Mouse (Mus musculus) ES-E14 (cell line): Measurements from ENCODE around the gene Gm10197. TPM values are rescaled to one million over a fixed set of nuclear protein-coding genes. Genes with fewer than 3 reads are reported as not detected.

Experiments used
- DNase-seq: peaks from one replicate; pipeline ENCODE4 v3.0.0-alpha.2; 2013; ENCODE audit warnings: low read depth, low spot score
- H3K27ac ChIP-seq: 2 replicates; pipeline ENCODE4 v1.5.1; 2012; ENCODE audit warnings: low read depth, mild to moderate bottlenecking, low read length, moderate library complexity, mixed read lengths; ENCODE audit not compliant: poor library complexity, insufficient read depth, severe bottlenecking
- H3K36me3 ChIP-seq: 2 replicates; pipeline ENCODE4 v1.6.1; 2012; ENCODE audit warnings: mild to moderate bottlenecking, low read length, moderate library complexity, mixed read lengths; ENCODE audit not compliant: control insufficient read depth, poor library complexity, insufficient read depth, severe bottlenecking
- H3K4me1 ChIP-seq, 2 experiments: fragments of 150-350 bp in 1 of 2; sonication (generic) in 1 of 2; 2 replicates each; pipeline ENCODE4 v1.6.1; 2012; ENCODE audit warnings: low read length in 2 of 2, mild to moderate bottlenecking in 1 of 2, mixed read lengths in 1 of 2; ENCODE audit not compliant: control insufficient read depth in 2 of 2, insufficient read depth in 2 of 2, poor library complexity in 1 of 2
- H3K4me3 ChIP-seq, 2 experiments: fragments of 150-350 bp in 1 of 2; sonication (generic) in 1 of 2; 2 replicates each; pipeline ENCODE4 v1.5.1; 2012; ENCODE audit warnings: low read length in 2 of 2, low read depth in 1 of 2, mild to moderate bottlenecking in 1 of 2, mixed read lengths in 1 of 2; ENCODE audit not compliant: insufficient read depth in 1 of 2, poor library complexity in 1 of 2, severe bottlenecking in 1 of 2
- H3K9ac ChIP-seq: 2 replicates; pipeline ENCODE4 v1.6.1; 2012; ENCODE audit warnings: low read depth, mild to moderate bottlenecking, low read length, mixed read lengths; ENCODE audit not compliant: poor library complexity, insufficient read depth, severe bottlenecking
- H3K9me3 ChIP-seq: fragments of 150-350 bp; sonication (generic); 2 replicates; pipeline ENCODE4 v1.6.1; 2012; ENCODE audit warnings: low read depth, mild to moderate bottlenecking, low read length; ENCODE audit not compliant: control insufficient read depth, insufficient read depth
- CHD2 ChIP-seq: IDR thresholded peaks from 2 replicates; pipeline ENCODE4 v1.6.1; 2014; ENCODE audit warnings: mild to moderate bottlenecking, low read depth, low read length, inconsistent platforms
- HCFC1 ChIP-seq: IDR thresholded peaks from 2 replicates; pipeline ENCODE4 v1.6.1; 2012; ENCODE audit warnings: low read length, inconsistent platforms, borderline replicate concordance; ENCODE audit not compliant: insufficient read depth
- MAFK ChIP-seq: IDR thresholded peaks from 2 replicates; pipeline ENCODE4 v1.6.1; 2014; ENCODE audit warnings: mild to moderate bottlenecking, low read depth, low read length, inconsistent platforms; ENCODE audit not compliant: insufficient read depth
- ZC3H11A ChIP-seq: IDR thresholded peaks from 2 replicates; pipeline ENCODE4 v1.6.1; 2012; ENCODE audit warnings: low read depth, mild to moderate bottlenecking, inconsistent platforms, low read length, borderline replicate concordance
- ZNF384 ChIP-seq: IDR thresholded peaks from 2 replicates; pipeline ENCODE4 v1.6.1; 2012; ENCODE audit warnings: low read depth, low read length, inconsistent platforms
- in situ Hi-C, 2 experiments: fragments of 600-800 bp; cut with MboI; formaldehyde crosslinking; loops; one replicate each; pipeline ENCODE4 v1.15.1; 2025; ENCODE audit warnings: low sequenced_read_pairs in 2 of 2, inconsistent platforms in 1 of 2; ENCODE audit not compliant: unreplicated experiment in 2 of 2
- total RNA-seq: library from RNA; depleted of rRNA; stranded (reverse); fragments of 300-350 nt; gene quantifications from 2 replicates; pipeline ENCODE4 v1.2.3, GENCODE M21; 2012

Gm10197 gene
- total RNA-seq, 1 experiment, result not detected

GRCm38 (mm10) chr19:53390495-53391007 lies 19.0 kb upstream of the Gm10197 start, which contains the start of gene Smndc1:
TSS of gene Smndc1 (minus strand) at chr19:53390578.
- Histone ChIP-seq H3K4me3 (peak within 1 kb of the TSS; percentile 88 to 100), H3K36me3 (peaks cover 18% of the 10 kb centered on the region), H3K4me1 (peaks cover 2 to 12% of the 10 kb centered on the region in 2 experiments; a peak in 3 of 4 replicates), H3K9ac (peak within 1 kb of the TSS; percentile 100), H3K27ac (peak within 1 kb of the TSS; percentile 95), H3K9me3 (no peaks in the 10 kb centered on the region)
- in situ Hi-C loops, result loop anchor here in 1 of 2 experiments (10.0 kb wide), 1 partner anchor 184 kb away; no protein-coding TSS in a partner anchor
- no peak for TF ChIP-seq ZNF384
- TF ChIP-seq HCFC1, result peak; percentile 85
- TF ChIP-seq ZC3H11A, result no peak
- peak; percentile 93 for TF ChIP-seq CHD2
- no peak for TF ChIP-seq MAFK
- peak; percentile 99 for DNase-seq

GRCm38 (mm10) chr19:53389851-53390431 lies 18.4 kb upstream of the Gm10197 start:
- in situ Hi-C loops, result loop anchor here in 1 of 2 experiments (10.0 kb wide), 1 partner anchor 185 kb away; no protein-coding TSS in a partner anchor
- Histone ChIP-seq H3K4me1 (peaks cover 2 to 12% of the 10 kb centered on the region in 2 experiments; a peak in 3 of 4 replicates), H3K9ac (peak overlapping the region; percentile 100), H3K27ac (peak overlapping the region; percentile 95), H3K36me3 (peaks cover 18% of the 10 kb centered on the region), H3K4me3 (peak overlapping the region; percentile 88 to 100), H3K9me3 (no peaks in the 10 kb centered on the region)
- no peak for DNase-seq
- no peak for TF ChIP-seq ZNF384
- no peak for TF ChIP-seq MAFK
- TF ChIP-seq CHD2, result no peak
- TF ChIP-seq HCFC1, result no peak
- no peak for TF ChIP-seq ZC3H11A

DNA sequence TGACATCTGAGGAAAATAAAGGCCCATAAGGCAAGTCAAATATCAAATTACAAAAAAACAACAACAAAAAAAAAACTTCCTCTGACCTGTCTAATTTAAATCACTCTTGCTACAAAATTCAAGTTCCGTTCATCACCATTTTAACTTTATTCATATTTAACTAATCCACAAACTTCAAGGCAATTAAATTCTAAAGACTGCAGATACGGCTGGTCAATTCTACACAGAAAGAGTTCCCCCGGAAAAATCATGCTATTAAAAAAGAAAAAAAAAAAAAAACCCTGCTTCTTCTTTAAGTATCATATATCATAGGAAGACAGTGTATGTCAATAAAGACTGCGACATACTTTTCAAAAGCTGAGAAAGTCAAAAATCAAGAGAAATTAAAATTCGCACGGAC lies 17.9 kb upstream of the Gm10197 start:
- Histone ChIP-seq H3K4me3 (peak overlapping the region; percentile 88 to 100), H3K9me3 (no peaks in the 10 kb centered on the region), H3K9ac (peak overlapping the region; percentile 100), H3K4me1 (peaks cover 2 to 12% of the 10 kb centered on the region in 2 experiments; a peak in 3 of 4 replicates), H3K36me3 (peaks cover 18% of the 10 kb centered on the region), H3K27ac (peak overlapping the region; percentile 95; the same call in 1 of the 2 replicates)
- DNase-seq, result no peak
- no peak for TF ChIP-seq ZNF384
- 0 out of 2 replicates have a peak, but pooled peaks have one; percentile 11 for TF ChIP-seq CHD2
- in situ Hi-C loops, result no loop called here

DNA sequence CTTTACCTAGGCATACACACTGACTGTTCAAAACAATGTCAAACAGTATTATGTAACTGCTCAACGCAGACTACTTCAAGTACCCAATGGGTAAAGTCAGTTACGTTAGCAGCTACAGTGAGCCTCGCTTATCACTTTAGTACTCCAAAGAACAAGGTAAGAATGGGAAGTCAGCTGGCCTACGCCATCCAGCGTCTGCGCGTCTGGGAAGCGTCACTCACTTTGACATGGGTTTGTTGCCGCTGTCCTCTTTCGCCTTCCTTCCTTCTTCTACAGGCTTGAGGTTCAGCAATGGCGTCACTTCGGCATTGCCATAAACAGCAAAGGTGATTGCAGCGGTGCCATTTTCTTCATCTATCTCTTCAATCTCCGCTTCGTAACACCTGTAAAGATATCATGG lies 11.8 kb upstream of the Gm10197 start:
- no peak overlapping the region for H3K4me3 ChIP-seq
- no peak overlapping the region for H3K27ac ChIP-seq
- in situ Hi-C loops, result no loop called here
- peaks cover 0 to 1% of the 10 kb centered on the region in 2 experiments; a peak in 1 of 4 replicates for H3K4me1 ChIP-seq
- peaks cover 46% of the 10 kb centered on the region for H3K36me3 ChIP-seq
- DNase-seq, result no peak
- no peak overlapping the region for H3K9ac ChIP-seq
- no peaks in the 10 kb centered on the region for H3K9me3 ChIP-seq
- no peak for TF ChIP-seq ZC3H11A
- TF ChIP-seq ZNF384, result no peak
- no peak for TF ChIP-seq HCFC1
- TF ChIP-seq CHD2, result no peak
- TF ChIP-seq MAFK, result no peak
